Mouse (Mus musculus): Measurements from ENCODE around the gene Wdr6.
"Not testable (repeated sequence)": the region's sequence is repeated elsewhere in the genome, so short reads cannot be mapped to it uniquely, and the experiment has no call there.

Wdr6 gene

DNA sequence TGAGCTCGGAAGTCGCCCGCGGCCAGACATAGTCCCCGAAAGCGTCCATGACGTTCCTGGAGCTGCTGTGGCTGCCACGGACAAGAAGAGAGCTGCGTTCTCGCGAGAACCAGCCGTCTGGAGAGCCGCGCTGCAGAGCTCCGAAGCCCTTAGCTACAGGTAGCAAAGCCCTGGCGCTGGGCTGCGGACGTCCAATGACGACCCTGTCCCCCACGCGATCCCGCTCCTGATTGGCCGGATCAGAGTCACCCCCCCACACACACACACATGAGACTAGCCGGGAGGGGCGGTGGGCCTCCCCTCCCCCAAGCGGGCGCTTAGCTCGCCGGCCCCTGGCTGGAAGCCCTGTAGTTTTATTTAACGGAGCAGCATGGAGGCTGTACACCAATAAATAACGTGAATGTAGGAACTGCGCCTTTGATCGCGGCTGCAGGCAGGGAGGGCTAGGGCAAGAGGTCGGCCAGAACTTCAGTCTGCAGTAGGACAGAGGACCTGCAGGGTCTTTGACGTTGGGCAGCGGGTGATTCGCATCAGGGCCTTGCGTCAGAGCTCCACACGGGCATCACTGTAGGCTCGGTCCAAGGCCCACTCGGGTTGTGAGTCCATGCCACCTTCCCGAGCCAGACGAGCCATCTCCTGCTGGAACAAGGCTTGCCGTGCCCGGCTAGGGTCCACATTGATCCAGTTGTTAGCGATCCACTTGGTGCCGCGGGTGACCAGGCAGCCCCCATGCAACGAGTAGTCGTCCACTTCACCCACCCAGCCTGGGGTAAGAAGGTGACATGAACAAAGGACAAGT is at the start of gene Wdr6:
TSS of gene Wdr6 (minus strand) at position 195 of the 799 bp plus-strand sequence.
- DNase-seq (ENCODE audit: inconsistent ontology term) = peak; percentile 96

DNA sequence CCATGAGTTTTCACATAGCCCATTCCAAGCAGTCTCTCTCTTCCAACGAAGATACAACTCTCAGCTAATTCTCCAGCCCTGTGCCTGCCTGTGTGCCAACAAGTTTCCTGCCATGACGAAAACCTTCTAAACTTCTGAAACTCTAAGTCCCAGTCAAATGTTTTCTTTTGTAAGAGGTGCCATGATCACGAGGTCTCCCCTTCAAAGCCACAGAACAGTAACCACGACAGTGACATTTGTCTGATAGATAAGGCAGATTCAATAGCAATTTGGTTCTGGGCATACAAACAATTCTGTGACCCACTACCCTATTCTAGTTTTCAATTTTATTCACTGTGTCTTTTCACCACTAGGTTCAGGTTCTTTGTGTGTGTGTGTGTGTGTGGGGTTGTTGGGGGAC is 49.6 kb upstream of the Wdr6 start:
- DNase-seq (ENCODE audit: inconsistent ontology term) = no peak

DNA sequence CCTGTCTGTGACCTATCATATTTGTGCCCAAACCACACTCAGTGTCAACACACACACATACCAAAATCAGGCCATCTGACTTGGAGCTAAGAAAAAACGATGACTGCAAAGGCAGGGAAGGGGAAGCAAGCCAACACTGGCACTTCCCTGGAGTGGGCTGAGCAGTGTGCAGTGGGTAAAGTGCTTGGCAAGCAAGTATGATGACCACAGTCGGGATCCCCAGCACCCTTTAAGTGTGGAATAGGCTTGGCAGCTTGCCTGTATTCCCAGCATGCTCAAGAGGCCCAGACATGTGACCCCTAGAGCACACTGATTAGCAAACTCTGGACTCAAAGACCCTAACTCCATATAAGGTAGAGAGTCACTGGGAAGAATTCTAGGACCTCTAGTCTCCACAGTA is 48.0 kb upstream of the Wdr6 start:
- DNase-seq (ENCODE audit: inconsistent ontology term) = peak; percentile 38

DNA sequence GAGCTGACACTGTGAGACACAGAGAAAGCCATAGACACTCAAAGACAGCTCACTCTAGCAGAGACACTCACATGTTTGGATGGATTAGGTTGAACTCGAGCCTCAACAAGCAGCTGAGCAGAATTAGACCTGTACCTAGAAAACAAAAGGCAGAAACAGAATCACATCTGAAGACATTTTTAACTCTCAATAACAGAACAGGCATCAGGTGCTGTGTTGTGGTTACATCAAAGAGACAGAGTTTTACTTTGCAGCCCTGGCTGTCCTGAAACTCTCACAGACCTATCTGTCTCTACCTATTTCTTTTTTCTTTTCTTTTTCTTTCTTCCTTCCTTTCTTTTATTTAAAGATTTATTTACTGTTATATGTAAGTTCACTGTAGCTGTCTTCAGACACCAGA is 38.8 kb upstream of the Wdr6 start:
- no peak for DNase-seq (ENCODE audit: inconsistent ontology term)

DNA sequence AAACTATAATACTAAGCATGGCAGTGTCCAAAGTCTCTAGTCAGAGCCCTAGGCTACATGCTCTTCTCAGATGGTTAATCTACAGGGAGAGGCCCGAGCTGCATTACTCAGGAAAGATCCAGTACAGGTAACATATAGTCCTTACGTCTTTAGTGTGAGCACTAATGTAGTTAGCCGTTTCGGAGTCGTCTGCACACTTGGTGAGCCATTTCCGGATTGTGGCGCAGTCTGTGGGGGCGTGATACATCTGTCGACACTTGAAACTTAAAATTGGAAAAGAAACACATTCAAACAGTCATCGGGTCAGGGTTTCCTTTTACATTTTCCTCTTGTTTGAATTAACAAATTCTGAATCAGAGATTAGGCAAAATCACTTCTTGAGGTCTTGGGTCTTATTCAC is 32.9 kb upstream of the Wdr6 start:
- DNase-seq (ENCODE audit: inconsistent ontology term) = no peak

DNA sequence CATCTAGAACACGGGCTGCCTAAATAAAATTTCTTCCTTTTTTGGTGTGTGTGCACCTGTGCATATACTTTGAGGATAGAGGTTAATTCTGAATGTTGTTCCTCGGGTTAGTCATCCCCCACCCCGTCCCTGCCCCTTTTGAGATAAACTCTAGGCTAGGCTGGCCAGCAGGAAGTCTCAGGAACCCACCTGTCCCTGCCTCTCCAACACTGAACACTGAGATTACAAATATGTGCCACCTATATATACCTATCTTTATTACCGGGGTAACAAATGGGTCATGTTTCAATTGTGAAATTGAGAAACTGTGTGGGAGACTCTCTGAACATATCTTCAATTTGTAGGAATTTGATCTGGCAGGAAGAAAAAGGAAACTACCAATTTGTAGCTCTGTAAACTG is 30.4 kb upstream of the Wdr6 start:
- DNase-seq (ENCODE audit: inconsistent ontology term) = no peak

DNA sequence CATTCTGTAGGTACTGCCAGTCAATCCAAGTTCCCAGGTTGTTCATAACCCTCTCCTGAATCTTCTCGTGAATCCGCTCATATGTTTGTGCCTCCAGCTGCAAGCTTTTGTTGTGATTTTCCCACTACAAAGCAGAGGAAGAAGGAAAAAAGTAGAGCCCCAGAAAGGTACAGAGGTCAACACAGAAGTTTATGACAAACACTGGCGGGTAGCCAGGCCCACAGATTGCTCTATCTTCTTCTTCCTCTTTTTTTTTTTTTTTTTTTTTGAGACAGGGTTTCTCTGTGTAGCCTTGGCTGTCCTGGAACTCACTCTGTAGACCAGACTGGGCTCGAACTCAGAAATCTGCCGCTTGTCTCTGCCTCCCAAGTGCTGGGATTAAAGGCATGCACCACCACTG is 29.4 kb upstream of the Wdr6 start:
- not testable (repeated sequence) for DNase-seq (ENCODE audit: inconsistent ontology term)

DNA sequence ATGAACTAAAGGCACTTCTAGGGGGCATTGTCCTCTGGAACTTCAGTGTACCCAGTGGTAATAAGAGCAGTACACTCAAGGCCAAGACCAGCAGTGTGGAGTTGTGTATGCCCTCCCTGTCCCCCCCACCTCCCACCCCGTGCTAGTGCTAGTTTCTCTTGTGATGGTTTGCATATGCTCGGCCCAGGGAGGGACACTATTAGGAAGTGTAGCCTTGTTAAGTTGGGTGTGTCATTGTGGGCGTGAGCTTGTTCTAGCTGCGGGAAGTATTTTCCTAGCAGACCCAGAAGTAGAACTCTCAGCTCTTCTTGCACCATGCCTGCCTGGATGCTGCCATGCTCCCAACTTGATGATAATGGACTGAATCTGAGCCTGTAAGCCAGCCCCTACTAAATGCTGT is 23.4 kb upstream of the Wdr6 start:
- DNase-seq (ENCODE audit: inconsistent ontology term) = no peak

DNA sequence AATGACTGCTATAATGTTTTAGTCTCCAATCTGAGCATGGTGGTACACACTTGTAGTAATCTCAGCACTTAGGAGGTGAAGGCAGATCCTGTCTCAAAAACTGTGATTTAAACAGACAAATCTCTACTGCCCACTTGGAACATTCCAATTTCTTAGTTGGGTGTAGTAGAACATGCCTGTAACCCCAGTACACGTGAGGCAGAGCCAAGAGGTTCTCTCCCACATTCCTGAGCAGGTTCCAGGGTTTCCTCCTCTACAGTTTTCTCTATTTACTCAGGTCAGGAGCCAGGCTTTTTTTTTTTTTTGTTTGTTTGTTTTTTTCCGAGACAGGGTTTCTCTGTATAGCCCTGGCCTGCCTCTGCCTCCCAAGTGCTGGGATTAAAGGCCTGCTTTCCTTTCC is 21.5 kb upstream of the Wdr6 start:
- DNase-seq (ENCODE audit: inconsistent ontology term) = no peak

DNA sequence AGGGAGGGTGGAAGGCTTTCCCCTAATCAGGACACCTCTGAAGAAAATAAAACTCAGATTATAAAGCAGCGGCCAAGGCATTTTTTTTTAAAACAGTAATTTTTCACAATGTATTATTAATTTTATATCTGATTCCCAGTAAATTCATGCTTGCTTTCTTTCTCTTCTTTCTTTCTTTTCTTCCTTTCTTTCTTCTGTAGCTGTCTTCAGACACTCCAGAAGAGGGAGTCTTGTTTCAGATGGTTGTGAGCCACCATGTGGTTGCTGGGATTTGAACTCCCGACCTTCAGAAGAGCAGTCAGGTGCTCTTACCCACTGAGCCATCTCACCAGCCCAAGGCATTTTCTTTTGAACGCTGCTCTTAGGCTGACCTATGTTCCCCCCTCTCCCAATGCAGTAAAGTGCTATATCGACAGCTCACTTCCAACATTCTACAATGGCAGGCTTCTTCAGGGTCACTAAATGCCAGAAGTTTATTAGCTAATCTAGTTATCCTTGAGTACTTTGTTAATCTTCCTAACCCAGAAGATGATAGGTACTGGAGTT is 20.6 kb upstream of the Wdr6 start:
- DNase-seq (ENCODE audit: inconsistent ontology term) = peak; percentile 64

DNA sequence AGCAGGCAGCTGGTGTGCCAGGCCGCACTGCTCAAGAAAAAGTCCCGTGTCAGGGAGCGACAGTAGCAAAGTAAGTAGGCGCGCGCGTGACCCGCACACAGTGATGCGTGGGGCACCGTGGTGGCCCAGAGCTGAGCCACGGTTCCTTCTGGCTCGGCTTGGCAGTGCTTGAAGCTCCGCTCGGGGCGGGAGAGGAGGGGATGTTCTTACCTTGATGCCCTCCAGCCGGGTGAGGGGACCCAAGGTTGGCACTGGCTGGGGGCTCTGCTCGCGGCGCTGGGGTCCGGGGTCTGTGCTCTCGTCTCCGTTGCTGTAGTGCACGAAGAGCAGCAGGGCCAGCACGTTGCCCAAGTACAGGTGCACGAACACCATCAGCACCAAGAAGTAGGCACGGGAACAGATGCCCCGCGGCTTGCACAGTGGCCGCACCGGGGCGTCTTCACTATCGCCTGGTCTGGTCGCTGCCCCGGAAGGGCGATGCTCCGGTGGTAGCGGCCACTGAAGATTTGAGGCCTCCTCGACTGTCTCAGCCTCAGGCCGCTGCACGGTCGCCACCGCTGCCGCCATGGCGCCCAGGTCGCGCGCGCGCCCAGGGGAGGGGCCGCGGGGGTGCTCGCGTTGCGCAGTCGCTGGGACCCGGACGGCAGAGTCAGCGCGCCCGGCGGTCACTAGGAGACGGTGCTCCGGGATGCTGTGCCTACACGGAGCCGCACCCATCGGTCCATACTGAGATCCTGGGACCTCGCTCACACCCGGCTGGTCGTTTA is 18.6 kb upstream of the Wdr6 start, which contains the start of gene P4htm:
TSS of gene P4htm (minus strand) at position 670 of the 767 bp plus-strand sequence.
- DNase-seq (ENCODE audit: inconsistent ontology term) = peak; percentile 78

DNA sequence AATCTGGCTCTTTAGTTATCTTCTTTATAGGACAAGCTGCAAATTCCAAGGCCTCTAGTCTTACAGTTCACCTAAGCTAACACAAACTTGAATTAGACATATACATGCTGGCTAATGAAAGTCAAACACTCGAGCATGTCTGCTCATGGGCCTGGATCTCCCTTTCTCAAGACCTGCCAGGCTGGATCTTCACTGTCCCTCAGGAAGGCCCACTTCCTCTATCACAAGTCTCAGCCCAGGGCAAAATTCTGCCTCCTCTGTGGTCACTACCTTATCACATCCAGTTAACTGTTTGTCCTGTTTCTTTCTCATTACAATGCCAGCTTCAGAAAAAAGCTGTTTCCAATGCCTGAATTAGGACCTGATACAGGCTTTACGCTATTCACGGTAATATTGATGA is 15.8 kb upstream of the Wdr6 start:
- no peak for DNase-seq (ENCODE audit: inconsistent ontology term)

DNA sequence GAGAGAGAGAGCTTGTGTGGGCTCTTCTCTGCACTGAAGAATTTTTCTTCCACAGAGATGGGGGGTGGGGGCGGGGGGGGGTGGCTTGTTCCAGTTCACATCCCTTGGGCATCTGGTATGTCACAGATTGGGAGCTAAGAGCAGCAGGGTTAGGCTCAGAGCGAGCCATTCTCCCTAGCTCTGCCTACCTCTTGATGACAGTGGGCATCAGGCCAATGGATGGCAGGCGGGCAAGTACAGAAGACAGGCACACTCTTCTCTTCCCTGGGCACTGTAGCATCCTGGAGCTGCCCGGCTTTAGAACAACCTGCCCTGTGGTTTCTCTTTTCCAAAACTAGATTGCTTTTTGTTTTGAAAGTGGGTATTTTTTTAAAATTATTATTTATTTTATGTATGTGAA is 12.9 kb upstream of the Wdr6 start:
- no peak for DNase-seq (ENCODE audit: inconsistent ontology term)

DNA sequence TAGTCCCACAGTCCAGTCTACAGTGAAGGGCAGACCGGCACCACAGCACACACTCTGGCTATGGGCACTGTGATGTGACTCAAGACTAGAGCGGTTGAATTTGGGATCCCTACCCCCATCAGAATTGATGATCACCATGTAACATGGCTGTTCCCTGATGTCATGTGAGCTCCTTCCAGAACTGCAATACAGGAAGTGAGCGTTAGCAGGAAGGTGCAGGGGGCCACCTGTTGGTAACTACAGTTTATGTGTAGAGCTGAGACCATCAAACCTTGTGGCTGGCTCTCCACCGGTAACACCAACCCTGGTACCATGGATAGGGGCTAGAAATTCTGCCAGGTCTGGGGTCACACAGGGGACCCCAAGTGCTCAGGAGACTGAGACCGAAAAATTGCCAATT is 10.7 kb upstream of the Wdr6 start:
- DNase-seq (ENCODE audit: inconsistent ontology term) = no peak

DNA sequence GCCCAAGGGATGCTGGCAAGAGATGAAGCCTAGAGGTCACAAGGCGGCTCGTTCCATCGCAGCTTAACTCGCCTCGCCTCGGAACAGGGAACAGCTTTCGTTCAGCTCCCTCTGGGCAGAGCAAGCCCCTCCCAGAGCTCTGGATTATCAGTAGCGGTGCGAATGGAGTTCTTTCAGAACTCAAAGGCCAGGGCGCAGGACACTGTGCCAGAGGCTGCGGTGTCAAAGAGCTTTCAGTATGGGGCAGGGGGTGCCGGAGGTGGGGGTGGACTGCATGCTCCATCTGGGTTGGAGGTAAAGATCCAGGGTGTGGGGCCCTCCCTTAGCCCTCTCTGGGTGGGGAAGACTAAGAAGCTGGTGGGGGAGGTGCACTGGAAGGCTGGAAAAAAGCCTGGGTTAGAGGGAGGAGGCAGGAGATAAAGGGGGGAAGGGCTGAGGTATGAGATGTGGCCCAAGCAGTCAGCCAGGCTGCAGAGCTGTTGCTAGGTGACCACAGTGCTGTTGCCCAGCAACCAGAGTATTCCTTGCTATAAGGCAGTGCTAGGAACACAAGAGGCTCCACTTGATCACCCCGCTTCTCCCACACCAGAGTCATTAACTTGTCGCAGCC is 9.1 kb upstream of the Wdr6 start:
- peak; percentile 73 for DNase-seq (ENCODE audit: inconsistent ontology term)

DNA sequence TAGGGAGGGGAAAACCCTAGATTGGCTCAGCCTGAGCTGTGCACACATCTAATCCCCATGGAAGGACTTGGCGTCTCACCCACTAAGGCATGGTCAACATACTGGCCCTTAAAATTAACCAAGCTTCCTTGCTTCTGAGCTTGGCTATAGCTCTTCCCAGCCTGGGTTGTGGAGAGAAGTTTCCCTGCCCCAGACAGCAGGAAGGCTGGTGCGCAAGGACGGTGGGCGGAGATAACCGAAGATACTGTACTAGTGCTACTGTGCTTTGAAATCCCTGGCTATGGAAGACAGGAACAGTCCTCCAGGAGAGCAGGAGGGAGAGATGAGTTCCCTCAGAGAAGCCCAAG is 778 bp upstream of the Wdr6 start:
- no peak for DNase-seq (ENCODE audit: inconsistent ontology term)

DNA sequence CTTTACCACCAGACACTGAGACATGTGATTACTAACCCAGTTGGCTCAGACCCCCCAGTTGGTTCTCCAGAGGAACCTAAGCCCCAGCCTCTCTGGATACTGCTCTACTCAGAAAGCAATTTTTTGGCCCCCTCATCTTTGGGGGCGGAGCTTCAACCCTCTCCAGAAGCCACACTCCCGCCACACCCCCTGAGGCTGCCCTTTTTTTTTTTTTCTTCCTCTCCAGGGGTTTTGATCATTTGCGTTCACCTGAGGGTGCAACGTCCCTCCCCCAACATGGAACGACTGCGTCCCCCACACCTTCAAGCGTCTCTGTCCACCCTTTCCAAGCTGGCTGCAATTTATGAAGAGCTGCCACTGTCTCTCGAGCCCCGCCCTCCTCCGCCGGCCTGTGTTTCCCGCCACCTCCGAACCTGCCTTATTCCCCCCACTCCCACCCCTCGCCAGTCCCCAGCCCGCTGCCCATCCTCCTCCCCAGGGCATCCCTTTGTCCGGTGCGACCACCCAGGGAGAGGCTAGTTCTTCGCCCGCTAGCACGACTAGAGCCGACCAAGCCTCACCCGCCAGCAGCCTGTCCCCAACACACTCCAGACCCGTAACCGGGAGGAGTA is 500 bp downstream of the Wdr6 start:
- peak; percentile 59 for DNase-seq (ENCODE audit: inconsistent ontology term)

DNA sequence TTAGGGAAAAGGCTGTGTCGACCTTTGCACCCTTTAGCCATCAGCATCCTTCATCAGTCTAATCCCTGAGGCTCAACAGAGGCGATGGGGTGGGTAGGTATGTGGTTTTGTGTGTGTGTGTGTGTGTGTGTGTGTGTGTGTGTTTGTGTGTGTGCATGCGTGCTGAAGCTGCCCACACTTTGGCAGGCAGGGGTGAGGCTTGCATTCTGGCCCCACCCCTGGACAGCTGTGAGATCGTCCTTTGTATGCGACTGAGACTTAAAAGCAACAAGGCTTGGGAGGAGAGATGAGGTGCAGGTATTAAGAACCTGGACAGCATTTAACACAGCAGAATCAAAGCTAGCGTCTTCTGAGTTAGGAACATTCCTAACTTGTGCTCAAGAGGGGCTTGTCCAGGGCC is 1.5 kb downstream of the Wdr6 start:
- no peak for DNase-seq (ENCODE audit: inconsistent ontology term)

DNA sequence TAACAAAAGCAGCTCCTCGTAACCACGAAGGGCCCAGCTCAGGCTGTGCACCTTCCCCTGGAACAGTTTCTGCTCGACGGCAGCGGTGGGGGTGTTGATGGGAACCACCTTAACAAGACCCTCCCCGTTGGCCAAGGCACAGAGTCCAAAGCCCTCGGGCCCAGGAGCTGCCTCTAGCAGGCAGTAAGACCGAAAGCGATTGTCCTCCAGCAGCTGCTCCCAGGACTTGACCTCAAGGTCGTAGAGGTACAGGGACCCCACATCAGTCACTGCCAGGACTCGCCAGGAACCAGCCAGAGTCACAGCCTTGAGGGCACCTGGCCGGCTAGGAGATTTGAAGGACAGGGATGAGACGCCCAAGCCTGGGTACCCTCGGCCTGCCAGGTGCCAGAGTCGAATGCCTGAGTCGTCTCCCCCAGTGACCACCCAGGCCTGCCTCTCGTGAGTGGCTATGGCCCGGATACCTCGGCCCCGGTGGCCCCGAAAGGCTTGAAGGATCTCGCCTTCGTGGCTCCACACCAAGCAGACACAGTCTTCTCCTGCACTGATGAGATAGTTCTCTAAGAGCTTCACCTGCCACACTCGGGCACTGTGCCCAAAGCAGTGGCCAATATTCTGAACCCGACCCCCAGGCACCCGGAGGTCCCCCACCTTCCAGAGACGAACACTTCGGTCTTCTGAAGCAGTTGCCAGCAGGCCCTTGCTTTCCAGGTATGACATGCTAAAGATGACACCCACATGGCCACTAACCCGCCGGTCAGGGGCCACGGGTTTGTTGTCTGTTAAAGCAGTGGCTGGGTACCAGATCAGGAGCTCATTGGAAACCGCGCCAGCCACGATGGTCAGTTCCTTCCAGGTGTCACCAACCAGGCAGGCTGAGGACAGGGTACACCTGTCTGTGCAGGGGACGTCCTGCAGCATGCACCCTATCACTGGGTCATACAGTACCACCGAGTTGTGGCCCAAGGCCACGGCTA is 2.9 kb downstream of the Wdr6 start:
- no peak for DNase-seq (ENCODE audit: inconsistent ontology term)

DNA sequence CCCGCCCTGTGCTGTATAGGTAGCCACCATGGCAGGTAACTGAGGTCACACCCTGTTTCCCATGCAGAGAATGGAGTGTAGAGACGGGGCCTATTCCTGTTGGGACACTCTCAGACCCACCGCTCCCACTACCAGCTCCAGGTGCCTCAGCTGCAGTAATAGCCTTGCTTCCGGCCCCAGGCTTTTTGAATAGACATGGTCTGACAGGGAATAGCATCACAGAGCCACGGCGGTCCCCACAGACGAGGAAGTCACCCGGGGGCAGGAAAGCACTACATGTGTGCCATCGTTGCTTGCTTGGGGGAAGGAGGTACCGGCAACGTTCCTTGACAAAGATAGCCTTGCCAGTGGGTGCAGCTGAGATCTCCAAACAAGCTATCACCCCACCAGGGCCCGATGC is 3.6 kb downstream of the Wdr6 start:
- DNase-seq (ENCODE audit: inconsistent ontology term) = no peak

All from Muller cell, postnatal 12 days (primary cell).